Mouse (Mus musculus) thymus, postnatal 4 days (tissue): ENCODE measurements around the gene Prkn.
A peak's percentile ranks its signal among the peaks of the same experiment; 100 is the strongest.

Experiments
- DNase-seq: peaks from one replicate; pipeline ENCODE4 v3.0.0; 2021

Gene Prkn

DNA sequence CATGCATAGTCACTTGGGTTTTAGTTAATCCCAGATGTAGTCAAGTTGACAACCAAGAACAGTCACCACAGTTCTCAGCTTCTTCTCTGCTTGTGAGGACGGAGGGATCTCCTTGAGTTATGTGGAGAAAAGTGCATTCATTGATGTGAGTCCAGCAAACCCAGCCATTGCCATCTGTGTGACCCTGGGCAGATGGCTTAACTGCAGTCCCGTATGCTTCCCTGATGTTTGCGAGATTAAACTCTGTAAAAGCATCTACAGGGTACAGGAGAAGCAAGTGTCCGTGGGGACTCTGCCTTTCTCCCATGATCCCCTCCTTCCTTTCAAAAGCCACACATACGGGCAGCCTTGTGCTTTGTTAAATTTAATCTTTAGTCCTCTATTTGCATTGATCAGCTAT lies 157.1 kb downstream of the Prkn start:
- no peak for DNase-seq

DNA sequence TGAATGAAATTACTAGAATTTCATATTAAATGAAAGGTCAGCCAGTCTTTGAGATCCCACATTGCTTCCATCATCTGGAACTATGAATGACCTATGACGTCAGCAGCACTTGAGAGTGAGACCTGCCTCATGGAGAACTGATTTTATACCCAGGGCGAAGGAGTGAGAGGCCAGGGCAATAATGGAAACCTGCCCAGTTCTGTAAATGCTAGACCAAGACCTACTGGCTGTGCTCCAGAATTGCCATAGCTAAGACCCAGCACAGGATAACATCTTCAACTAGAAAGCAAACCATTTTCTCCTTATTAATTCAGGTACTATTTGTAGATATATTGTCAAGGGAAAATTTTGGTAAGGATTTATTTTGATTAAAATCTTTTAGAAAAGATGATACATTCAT lies 183.2 kb downstream of the Prkn start:
- DNase-seq, result no peak

DNA sequence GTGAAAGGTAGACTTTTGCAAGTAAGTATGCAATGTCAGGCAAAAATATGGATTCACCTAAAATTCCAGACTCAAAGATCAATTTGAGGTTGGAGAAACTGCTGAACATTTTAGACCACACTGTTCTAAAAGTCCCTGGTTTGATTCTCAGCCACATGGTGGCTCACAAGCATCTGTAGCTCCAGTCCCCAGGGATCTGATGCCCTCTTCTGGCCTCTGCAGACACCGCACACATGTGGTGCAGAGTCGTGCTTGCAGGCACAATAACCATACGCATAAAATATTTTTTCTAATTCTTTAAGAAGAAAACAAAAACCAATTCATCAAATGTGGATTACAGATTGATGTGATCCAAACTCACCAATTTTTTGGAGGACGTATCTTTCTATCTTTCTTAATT lies 189.2 kb downstream of the Prkn start:
- peak; percentile 9 for DNase-seq

DNA sequence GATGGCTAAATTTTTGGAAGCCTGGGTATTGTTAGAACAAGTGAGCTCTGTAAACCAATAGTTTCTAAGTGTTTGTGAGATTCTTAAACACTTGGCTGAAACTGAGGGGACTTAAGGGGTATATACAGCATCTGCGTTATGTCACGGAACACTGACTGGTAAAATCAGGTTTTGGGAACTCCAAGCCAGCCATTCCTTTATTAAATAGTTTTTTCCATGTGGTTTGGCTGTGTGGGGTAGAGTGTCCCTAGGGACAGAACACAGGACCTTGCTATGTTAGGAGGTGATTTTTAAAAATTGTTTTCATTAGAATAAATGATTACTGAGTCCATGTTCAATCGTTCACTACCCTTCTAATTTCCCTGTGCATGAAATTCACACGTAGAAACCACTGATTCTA lies 190.8 kb downstream of the Prkn start:
- DNase-seq, result no peak

DNA sequence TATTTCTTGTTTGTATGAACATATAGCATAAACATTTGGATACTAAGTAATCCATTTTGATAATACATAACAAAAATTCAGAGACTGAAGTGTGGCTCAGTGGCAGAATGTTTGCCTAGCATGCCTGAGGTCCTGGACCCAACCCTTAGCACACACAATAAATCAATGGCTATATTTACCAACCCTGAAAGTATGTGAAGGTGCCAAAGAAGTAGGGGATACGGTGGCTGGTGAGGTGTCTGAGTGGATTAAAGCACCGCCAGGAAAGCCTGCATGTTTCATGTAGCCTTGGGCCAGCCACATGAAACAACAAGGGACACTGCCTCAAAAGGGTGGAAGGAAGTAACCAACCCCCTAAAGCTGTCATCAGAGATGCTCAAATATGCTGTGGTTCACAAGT lies 192.2 kb downstream of the Prkn start:
- DNase-seq, result no peak

DNA sequence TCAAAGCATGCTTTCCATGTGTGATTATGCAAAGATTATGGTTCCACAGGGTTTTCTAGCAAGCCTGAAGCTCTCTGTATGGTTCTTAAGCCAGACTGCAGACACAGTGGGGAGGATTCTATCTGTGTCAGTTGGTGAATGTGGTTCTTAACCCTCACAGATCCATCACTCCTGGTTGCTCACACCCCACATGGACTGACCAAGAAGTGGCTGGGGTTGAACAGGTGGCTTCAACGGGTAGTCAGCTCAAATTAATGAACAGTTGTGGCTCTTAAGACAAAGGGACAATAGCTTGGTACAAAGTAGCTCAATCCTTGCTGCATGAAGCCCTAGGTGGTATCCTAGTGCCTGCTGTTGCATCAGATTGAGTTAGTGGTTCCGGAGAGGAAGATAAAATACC lies 193.4 kb downstream of the Prkn start:
- no peak for DNase-seq

DNA sequence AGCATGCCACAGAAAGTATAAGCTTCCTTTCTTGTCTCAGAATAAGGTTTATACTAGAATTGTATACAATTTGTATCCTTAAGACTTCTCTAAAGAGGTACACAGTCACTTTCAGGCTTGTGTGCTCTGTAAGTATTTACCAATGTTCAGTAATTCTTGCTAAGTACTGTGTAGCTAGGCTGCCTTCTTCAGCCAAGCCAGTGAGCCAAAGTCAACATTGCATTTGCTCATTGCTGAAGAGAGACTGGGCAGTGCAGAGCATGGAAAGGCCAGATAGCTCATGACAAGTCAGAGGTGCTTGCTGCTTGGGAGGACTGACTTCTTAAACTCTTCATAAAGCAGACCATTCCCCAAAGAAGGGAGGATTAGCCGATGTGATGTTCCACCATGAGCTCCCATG lies 198.1 kb downstream of the Prkn start:
- no peak for DNase-seq

DNA sequence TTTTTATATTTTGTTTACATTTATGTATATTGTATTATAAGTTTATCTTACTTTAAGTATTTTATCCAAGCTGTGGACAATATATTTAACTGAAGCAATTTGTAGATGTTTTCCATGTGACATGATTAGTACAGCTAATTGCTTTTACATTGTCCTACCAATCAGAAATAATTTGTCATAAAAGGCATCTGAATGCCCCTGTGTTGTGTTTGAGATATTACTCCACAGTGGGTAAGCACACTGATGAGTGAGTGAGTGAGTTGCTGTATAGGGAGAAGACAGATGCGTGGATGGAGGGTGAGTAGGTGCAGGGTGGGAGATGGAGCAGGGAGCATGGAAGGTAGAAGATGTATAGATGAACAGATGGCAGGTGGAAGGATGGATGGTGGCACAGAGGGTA lies 218.8 kb downstream of the Prkn start:
- DNase-seq, result no peak

DNA sequence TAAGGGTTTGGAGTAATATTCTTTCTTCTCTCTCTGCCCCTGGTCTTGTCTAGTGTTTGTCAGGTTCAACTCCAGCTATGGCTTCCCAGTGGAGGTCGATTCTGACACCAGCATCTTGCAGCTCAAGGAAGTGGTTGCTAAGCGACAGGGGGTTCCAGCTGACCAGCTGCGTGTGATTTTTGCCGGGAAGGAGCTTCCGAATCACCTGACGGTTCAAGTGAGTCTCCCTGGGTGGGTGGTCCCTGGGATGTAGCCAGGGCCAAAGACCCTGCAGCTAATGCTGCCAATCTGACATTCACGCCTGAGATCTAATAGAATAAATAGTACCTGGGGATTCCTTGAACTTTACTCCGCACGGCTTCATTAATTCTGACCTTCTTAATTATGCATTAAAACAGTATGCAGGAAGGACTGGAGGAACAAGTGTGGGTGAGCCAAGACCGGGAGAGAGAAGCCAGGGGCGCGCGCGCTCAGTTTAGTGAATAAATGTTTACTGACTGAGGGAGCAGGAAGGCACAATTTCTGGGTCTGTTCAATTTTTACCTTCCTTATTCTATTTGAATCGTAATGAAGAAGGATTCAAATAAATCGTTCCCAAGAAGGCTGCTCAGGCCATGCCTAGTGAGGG lies 227.0 kb downstream of the Prkn start:
- DNase-seq, result no peak

DNA sequence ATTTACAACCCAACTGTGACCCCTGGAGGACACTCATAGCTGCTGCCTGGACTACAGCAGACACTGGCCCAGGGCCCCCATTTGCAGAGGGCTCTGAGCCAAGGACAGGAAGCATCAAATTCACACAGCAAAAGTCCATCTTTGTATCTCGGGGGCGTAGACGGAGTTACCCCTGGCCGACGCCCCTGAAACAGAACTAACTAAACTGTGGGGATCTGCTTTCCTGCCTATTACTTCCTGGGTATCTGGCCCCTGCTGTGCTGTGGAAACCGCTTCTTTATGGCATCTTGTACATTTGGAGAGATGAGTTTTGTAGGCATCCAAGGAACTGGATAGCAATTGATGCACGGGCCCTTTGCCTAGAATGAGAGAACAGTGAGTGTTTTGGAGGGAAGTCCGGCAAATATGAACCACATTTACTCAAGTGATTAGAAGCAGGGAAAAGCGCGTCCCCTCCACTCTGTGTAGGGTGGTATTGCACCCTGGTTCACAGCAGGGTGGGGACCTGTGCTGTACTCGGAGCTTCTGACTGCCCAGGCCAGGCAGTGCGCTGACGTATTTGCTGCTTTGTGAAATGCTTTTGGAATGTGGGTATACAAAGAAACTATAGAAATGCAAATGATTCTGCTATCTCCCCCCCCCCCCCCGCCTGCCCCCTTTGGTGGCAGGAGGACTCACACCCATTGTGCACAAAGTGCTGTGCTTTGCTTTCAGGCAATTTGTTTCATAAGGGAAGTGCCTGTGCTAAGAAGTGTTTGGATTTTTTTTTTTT lies 227.7 kb downstream of the Prkn start:
- DNase-seq, result no peak

DNA sequence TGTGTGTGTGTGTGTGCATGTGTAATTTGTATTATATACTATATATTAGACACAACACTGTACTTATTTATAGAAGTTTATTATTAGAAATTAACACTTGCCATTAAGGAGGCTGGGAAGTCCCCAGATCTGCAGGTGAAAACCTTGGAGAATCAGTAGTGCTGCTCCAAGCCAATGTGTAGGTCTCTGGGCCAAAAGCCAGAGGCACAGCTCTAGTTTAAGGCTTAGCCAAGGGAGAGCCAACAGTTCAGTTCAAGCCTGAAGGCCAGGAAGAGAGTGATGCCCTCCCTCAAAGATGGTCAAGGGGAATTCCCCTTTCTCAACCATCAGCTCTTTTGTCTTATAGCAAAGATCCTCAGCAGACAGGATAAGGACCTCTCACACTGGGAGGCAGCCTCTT lies 230.8 kb downstream of the Prkn start:
- DNase-seq, result no peak

DNA sequence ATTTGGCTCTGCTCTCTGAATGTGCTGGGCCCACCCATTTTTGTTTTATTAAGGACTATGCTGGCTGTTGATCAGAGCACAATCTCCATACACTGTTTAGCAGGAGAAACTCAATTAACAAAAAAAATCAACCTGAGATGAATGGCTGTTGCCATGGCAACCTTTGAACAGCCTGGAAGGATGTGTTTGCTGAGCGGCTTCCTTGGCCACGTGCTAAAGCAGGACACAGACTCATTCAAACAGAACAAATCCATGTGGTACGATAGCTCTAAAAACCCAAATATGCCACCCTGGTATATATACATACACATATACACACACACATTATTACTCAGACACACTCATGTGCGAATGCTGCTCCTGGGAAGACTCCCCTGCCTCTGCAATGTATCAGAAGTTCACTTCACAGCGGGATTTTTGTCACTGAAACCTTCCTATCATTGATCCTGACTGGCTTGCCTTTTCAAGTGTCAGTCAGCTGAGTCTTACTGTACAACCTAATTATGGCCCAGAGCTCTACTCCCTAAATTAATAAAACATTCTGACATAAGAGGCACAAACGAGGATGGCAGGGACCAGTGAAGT lies 236.2 kb downstream of the Prkn start:
- no peak for DNase-seq

DNA sequence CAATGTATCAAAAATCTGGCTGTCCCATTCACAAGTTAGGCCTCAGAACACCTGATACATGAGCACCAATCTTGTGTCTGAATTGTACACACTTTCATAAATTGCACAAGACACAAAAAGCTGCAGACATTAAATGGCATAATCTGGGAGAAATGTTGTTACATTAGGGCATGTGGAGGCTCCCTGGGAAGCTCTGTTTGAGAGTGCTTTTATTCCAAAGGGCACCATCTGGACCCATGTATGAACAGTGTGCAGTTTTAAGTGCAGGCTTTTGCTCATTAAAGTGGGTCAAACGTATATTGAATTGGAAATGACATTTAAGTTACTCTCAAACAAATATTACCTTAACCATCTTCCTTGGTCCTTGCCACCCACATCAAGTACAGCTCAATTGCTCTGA lies 246.3 kb downstream of the Prkn start:
- no peak for DNase-seq

DNA sequence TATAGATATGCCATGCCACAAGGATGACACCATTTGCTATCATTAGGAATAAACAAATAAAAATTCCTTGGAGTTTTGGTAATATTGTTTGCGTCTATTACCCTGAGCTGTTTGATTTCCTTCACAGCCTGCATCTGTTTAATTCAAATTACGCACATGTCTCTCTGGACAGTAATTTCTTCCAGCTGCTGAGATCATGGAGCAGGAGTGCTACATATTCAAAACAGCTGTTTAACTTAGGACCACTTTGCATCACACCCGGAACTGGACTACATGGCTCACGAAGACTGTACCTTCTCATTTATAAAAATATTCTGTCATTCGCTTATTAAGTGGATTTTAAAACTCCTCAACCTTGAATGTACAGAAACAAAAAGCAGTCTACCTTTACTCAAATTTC lies 246.9 kb downstream of the Prkn start:
- DNase-seq, result no peak

DNA sequence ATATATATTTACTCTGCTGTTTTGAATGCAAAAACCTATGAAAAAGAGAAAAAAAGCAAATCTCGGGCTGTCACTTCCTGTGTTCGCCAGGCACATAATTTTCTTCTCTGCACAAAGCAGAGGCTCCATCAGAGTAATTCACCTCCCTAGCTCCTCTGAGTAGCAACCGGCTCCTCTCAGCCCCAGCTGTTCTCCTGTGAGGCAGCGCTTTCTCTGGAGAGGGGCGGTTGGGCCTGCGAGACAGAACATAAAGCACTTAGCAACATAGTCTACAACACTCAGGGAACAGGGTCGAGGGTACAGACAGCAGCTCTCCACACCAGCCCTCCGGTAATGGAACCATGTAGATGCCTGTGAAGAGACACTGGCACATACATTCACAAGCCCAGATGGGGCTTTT lies 247.6 kb downstream of the Prkn start:
- no peak for DNase-seq

DNA sequence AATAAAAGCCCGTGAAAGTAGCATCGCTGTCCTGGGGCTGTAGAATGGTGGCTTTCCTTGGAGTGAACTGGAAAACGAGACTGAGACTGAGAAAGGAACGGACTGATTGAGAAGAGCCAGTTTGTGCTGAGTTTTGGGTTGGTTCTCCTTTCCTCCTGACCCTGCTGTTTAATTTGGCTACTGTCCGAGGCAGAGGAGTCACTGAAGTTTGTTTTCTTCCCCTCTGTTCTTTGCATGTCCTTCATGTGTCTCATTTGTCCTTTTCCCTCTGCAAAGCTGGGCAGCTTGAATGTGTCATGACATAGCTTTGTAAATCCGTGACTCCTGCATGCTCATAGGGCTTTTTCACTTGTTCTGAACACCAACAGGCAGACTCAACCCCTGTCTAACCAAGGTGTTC lies 249.2 kb downstream of the Prkn start:
- no peak for DNase-seq

DNA sequence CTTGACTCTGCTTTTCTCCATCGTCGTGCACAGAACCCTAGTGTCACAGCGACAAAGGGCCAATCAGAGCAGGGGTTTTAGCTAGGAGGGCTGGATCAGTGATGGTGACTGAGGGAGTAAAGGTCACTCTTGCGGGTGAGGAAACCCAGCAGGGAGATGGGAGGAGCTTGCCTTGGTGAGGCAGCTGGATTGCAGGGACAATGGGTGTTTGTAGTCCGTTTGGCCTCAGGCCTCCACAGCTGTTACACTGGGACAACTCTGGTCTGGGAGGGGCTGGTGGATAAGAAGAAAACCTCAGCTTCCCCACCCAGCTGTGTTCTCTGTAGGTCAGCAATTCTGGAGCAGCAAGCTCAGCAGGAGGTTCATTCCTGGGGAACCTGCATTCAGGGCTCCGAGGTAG lies 252.7 kb downstream of the Prkn start:
- DNase-seq, result no peak

DNA sequence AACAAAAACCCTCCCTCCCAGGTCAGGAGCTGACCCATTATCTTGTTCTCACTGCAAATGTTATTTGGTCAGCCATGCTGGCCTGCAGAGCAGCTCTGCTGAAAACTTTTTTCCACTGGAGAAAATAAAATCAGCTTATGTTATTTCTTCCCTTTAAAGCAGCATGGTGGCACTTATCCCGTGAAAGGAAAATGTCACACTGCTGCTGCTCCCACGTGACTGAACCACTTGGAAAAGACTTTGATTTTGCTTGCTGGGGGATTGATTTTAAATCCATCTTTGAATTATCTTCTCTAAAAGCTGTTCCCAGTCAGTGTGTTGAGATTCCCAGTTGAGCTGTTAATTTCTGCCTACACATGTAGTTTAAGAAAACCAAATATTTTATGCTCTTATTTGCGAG lies 253.1 kb downstream of the Prkn start:
- DNase-seq, result no peak

DNA sequence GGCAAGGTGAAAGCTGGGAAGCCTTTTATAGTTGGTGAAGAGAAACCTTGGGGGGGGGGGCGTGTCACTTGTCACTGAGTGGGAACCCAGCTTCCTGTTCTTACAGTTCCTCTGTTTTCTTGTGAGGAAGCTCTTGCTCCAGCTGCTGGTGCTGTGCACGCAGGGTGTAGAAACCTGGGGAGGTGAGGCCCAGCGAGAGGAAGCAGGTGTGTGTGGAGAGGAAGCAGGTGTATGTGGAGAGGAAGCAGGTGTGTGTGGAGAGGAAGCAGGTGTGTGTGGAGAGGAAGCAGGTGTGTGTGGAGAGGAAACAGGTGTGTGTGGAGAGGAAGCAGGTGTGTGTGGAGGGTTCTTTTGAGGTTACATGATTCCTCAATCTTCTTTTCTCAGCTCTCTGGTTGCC lies 266.8 kb downstream of the Prkn start:
- DNase-seq, result no peak

DNA sequence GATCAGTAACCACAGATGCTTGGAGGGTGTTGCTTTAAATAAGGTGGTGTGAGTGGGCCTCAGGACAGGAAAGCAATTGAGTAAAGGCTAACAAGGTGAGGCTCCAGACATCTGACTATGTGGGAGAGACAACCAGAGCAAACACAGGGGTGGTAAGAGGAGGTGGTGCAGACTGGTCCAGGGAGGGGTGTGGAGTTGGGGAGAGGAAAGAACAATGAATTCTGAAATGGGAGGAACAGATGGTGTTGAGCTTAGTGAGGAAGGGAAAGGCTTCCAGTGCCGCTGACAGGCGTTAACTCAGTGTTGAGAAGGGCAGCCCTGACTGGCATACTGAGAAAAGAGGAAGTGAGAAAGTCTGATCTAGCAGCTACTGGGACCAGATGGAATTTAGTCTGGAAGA lies 267.7 kb downstream of the Prkn start:
- DNase-seq, result no peak

DNA sequence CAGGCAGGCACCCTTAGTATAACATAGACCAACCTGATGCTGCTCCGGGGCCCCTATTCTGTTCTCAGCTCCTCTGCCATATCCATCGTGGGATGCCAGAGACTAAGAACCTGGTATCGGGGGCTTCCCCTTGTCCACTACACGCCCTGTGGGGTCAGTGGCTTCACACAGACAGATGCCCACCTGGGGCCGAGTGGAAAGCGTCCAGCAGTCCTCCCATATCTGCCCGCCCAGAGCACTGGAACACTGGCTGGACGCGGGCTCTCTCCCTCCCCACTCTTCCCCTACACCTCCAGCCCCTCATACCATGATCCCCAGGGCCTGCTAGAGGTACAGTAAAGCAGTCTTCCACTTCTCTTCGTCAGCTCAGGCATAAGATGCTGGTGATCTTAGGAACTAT lies 277.3 kb downstream of the Prkn start:
- DNase-seq, result no peak

DNA sequence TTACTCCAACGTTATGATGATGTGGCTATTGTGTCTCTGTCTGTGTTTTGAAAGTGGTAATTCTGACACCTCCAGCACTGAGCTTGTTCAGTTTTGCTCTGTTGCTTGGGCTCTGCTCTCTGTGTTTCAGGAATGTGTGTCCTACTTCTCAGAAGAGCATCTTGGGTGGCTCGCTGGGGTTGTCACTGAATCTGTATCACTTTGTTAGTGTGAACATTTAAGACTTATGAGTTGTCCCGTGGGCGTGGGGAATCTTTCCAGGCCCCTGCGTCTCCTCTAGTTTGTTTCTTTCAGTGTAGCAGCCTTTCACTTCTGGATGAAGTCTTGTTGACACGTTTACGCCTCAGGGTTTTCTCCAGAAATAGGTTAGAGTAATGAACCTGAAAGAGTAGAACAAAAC lies 283.9 kb downstream of the Prkn start:
- no peak for DNase-seq

DNA sequence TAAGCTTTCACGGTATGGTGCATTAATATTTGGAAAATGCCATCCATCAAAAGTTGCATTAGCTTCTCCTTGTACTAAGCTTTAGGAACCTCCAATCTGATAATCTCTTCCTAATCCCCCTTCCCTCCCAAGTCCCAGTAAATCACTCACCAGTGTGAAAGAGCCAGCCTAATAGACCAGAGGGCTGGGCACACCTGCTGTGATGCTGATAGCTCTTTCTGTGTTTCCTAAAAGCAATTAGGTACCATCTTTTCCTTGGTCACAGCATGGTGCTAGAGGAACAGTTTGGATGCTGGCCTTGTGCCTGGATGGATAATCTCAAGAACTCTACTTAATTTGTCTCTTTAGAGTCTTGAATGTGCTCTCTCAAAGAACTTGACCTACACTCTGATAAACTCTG lies 287.0 kb downstream of the Prkn start:
- DNase-seq, result no peak

DNA sequence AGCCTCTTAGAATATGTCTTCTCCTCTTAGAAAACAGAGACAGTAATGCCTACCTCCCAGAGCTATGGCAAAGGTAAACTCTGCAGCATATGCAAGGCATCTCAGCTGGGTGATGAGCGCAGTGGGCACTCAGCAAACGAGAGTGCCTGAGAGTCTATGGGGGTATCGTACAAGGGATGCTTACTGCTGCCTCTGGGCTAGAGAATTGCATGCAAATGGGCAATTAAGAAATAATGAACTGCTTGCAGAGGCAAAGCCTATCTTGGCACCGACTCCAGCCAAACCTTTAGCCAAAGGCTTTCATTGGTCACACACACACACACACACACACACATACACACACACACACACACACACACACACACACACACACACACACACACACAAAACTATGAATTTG lies 290.7 kb downstream of the Prkn start:
- no peak for DNase-seq

DNA sequence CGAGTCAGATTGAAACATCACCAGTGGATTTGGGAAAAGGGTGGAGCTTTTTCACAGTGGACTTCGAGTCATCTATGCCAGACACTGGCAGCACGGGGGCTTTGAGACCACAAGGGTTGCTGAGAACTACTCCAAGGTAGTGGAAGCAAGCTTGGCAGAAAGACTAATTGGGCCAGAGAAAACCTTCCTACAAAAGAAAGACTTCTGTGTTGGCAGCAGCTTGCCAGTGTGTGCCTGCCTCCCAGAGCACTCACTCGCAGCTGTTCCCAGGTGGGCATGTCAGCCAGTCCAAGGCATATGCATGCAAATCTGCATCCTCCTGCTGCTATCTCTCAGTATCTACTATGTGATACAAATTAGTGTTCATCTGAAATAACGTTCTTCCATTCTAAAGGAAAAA lies 302.1 kb downstream of the Prkn start:
- DNase-seq, result no peak
